Mouse (Mus musculus) kidney, adult 8-10 months (tissue): Measurements from ENCODE around the gene Crebl2.

Source experiments
- DNase-seq, 2 experiments: peaks; one replicate each; pipeline ENCODE4 v3.0.0; 2022

The Crebl2 gene

DNA sequence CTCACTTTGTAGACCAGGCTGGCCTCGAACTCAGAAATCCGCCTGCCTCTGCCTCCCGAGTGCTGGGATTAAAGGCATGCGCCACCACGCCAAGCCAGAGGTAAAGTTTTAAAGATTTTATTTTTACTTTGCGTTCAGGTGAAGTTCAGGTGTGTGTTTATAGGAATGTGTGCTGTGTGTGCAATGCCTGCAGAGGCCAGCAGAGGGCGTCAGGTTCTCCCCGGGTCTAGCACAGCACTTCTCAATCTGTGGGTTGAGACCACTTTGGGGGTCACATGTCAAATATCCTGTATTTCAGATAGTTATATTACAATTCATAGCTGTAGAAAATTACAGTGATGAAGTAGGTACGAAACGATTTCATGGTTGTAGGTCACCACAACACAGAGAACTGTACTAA, 7.1 kb upstream of the Crebl2 start:
- no peak for DNase-seq

DNA sequence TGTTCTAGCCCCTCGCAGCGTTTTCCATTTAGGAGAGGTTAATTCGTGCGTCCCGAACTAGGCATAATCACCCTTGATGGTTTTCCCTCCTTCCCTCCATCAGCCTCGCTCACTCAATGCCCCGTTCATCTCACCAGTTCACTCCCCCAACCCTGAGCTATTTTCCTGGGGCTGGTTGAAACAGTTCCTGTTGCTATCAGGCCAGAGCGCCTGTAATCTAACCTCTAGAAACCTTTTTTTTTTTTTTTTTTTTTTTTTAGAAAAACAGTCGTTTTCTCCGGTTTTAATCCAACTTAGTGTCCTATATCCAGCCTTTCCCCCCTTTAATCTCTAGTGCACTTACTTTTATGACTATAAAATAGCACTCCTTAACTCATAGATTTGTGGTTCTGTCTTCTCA, 822 bp downstream of the Crebl2 start:
- DNase-seq, result no peak

DNA sequence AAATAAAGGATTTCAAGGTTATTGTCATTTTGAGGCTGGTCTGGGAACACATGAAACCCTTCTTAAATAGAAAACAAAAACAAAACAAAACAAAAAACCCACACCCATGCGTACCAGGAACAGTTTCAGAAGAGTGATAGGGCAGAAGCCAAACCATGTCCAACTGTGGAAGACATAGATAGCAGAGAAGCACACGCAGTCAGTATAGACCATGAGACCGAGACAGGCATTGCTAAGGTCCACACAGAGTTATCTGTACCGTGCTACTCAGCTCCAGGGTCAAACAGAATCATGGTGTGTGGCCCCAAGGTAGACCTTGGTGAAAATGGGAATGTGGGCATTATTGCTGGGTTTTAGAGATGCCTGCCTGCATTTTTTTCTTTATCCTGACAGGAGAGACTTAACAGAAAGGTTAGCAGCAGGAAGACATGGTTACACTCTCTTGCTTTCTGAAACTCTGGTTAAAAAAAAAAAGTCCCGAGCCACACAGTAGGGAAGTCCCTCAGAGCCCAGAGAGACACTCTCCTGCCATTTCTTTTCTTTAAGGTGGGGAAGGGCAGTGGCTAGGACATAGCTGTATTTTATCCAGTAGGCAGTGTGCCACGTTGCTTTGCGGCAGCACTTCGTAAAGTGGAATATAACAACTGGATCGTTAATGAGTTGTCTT, 4.8 kb downstream of the Crebl2 start:
- no peak for DNase-seq

DNA sequence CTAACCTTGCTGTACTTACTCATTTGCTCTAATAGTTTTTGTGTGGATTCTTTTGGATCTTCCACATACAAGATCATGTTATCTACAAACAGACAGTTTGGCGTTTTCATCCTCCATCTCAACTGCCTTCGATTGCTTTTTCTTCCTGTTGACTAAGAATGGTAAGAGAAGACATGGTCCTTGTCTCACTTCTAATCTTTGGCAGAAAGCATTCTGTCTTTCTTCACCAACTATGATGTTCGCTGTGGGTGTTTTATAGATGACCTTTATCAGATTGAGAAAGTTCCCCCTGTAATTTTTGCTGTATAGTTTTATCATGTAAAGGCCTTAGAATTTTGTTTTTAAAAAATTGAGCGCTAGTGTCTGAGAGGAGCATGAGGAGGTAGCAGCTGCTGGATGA, 8.2 kb downstream of the Crebl2 start:
- no peak for DNase-seq

DNA sequence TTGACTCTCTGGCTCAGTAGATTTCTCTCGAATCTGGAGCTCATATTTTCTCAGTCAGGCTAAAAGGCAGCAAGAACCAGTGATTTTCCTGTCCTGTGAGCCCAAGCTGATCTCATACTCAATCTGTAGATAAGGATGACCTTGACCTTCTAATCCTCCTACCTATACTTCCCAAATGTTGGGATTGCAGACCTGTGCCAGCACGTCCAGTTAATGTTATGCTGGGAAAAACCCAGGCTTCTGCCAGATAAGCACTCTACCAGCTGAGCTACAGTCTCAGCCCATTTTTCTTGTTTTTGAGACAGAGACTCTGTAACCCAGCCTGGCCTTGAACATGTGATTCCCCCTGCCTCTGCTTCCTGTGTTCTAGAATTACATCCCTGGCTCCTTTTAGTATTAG, 10.4 kb downstream of the Crebl2 start:
- no peak for DNase-seq

DNA sequence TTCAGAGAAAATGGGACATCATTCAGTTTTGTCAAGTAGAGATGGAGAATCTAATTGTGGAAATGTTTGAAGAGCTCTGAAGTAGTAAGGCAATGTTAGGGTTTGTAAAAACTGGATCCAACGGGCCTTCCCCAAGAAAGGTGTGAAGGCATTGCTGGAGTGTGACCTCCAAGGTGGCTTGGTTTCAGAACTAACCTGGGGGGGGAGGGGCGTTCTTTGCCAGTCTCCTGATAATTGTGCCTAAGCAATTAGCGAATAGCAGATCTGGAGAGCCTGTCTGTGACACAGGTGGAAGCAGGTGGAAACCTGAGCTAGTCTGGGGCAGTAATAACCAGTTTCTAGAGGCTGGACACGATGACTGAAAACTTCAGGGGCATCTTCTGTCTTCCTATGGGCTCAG, 15.8 kb downstream of the Crebl2 start:
- DNase-seq, result no peak

DNA sequence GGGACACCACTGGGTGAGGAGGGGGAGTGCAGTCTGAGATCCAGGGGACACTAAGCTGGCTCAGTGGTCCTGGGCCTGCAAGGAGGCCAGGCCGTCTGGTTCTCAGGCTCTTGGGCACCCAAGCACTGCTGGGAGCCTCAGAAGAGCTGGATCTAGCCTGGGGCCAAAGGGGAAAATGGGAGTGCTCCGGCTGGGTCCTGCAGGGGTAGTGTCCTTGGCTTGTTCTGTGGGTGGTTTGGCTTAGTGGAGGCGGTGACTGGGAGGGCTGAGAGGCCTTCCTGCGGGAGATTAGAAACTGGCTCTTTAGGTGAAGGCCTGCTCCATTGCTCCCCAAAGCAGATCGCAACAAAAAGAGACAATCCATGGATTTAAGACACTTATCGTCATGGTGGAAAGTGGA, 16.4 kb downstream of the Crebl2 start:
- no peak for DNase-seq

DNA sequence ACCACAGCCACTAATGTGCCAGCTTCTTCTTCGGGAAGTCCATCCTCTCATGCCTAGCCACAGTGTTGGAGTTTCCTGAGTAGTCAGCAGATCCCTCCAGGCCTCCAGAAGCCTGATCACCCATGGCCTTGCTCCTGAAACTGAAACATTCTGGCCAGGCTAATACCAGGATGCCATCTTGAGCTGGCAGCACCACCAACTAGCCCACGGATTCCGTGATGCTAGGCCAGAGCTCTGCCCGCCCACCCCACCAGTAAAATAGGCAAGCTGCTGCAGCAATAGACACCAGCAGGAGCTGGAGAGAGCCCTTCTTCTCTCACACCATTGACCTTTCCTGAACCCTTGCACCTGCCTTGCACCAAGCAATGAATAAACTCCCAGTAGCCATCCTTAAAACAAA, 17.6 kb downstream of the Crebl2 start:
- DNase-seq, result no peak

DNA sequence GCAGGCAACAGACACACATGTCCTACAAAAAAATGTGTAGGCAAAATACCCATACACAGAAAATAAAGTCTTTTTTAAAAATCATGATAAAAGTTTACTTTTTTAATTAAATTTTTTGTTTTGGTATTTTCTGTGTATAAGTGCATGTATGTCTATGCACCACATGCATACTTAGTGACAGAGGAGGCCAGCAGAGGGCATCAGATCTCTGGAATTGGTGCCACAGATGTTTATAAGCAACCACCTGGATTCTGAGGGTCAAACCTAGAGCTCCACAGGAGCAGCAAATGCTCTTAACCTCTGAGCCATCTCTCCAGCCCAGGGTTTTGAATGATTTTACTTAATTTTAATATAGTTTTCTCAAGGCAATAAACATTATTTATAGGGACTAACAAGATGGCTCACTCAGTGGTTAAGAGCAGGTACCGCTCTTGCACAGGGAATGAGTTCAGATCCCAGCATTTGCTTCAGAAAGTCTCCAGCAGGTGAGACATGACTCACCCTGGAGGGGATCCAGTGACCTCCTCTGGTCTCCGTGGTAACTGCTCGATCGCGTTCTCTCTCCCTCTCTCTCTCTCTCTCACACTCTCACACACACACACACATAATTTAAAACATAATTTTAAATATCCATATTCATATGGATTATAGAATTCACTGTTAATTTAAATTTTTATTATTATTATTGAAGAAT, 18.4 kb downstream of the Crebl2 start:
- DNase-seq, result peak in 1 of 2 experiments; percentile 68

DNA sequence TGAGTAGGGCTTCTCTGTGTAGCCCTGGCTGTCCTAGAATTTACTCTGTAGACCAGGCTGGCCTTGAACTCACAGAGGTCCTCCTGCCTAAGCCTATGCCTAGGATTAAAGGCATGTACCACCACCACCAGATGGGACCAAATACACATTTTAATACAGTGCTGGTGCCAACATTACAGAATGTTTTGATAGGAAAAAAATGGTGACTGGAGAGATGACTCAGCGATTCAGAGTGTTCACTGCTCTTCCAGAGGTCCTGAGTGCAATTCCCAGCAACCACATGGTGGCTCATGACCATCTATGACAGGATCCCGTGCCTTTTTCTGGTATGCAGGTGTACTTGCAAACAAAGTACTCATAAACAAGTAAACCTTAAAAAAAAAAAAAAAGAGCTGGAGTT, 19.5 kb downstream of the Crebl2 start:
- no peak for DNase-seq

DNA sequence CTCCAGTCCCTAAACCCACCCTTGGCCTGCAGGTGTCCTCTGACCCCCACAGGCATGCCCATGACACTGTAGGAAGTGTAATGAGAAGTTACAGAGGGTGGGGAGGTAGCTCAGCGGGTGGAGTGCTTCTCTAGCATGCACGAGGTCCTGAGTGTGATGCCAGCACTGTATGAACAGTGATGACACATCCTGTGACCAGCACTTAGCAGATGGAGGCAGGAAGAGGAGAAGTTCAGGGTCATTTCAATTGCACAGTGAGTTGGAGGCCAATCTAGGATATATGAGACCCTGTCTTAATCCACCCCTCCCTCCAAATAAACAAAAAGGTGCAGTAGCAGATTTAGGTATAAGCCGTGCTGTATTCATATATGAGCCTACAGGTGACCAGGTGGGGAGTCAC, 20.0 kb downstream of the Crebl2 start:
- no peak for DNase-seq

DNA sequence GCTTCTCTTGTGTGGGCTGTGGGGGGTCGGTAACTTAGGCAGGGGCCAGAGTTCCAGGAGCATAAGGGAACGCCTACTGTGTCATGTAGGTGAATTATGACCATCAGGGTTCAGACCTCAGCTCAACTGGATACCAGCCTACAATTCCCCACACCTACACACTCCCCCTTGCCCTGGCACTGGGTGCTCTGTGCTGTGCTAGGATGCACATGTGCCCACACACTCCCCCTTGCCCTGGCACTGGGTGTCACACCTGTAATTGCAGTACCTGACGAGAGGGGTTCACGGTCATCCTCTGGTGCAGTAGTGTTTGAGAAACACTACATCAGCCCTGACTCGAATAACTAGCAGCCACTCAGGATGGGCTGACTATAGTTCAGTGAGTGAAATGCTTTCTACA, 24.8 kb downstream of the Crebl2 start:
- no peak for DNase-seq

DNA sequence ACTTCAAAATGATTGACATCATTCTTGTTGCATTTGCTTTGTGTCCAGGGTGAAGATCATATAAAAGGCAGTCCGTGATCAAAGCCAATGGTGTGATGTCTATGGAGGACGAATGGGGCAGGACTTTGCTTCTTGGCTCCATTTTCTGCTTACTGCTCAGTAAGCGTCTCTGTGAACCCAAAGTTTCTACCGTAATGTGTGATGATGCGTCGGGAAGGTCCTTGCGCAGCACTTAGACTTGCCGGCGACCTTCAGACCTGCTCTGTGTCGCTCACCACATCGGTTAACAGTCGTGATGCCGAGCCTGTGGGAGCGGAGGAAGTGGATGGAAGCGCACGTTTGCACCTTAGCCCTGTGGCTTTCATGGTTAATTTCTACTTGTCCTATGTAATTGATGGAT, 26.0 kb downstream of the Crebl2 start:
- peak; percentile 47 to 58 for DNase-seq

DNA sequence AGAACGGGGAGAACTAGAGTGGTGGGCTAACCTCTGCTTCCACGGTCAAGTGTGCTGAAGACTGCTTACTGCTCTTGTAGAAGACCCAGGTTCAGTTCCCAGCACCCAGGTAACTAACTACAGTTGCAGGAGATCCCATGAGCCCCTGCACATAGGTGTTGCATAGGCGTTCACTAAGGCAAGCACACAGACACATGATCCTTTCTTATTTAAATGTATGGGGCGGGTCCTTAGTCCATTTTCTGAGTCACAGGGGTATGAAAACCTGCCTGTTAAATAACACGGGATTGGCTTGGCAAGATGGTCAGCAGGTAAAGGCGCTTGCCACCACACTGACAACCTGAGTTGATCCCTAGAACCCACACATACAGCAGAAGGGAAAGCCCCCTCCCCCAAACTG, 29.1 kb downstream of the Crebl2 start:
- DNase-seq, result no peak

DNA sequence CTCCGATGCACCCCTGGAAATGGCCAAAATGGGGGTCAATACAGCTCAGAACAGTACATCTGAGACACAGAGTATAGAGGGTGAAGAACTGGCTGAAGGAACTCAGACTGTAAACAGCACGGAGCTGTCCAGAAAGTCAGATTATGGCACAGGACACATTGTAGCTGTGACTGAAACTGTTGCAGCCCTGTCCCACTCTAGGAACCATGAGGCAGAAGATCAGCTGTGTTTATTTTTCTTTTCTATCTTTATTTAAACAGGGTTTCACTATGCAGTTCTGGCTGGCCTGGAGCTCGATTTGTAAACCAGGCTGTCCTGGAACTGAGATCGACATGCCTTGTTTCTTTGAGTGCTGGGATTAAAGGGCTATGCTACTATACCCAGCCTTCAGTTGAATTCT, 30.3 kb downstream of the Crebl2 start:
- no peak for DNase-seq

DNA sequence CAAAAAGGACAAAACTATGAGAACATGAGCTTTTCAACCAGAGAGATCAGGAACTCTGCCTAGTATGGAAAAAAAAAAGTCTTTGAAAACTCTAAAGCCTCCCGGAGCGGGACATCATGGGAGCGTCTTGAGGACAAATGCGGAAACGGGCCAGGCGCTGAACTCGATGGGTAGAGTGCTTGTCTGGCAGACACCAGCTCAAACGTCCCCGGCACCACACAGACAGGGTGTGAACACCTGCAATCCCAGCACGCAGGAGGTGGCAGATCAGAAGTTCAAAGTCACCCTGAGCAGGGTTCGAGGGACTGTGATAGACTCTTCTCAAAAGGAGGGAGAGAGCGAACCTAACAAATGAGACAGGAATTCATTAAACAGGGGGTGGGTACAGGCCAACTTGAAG, 31.4 kb downstream of the Crebl2 start:
- DNase-seq, result no peak

DNA sequence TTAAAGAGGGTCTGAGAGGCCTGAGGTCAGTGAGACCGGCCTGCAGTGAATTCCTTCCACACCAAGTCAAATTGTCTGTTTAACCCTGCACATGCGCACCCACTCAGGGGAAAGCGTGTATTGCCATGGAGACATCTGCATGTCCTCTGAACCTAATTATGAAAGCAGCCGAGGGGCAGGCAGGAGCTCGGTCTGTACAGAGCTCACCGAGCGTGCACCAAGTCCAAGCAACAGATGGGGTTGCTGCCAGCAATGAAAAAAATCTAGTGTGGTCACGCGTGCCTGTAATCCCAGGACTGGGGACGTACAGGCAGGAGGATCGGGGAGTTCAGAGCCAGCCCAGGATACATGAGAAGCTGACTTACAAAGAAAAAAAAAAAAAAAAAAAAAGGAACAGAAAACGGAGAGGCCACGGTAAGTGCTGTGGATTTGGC, 32.7 kb downstream of the Crebl2 start:
- DNase-seq, result peak; percentile 71 to 83

DNA sequence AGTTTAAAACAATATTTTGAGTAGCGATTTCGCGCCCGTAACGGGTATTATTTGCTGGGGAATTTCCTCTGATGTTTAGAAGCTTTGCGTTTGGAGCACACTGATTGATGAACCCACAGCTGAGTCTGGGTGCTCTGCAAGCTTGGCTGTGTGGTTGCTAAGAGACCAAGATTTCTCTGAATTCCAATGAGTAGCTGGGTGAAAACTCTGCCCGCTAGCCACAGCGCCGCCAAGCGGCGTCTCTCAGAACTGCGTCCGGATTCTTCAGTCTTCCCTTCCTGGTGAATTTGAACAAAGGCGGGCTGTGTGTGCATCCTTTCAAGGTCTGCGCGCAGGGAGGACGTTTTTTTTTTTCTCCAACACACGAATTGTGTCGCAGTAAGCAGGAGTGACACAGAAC, 33.2 kb downstream of the Crebl2 start:
- DNase-seq, result peak; percentile 91 to 97

DNA sequence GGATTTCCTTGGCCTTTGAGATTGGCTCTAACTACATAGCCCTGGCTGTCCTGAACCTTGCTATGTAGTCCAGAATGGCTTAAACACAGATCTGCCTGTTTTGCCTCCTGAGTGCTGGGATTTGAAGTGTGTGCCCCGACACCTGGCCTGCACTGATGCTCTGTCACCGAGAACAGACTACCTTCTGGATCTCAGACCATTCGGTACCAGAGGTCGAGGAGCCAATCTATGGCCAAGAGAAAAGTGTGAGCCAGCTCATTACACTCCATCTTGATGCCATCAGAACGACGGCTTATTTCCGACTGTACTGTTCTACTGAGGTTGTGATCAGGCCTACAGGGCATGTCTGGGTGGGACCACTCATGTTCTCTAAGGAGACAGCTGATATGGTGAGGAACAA, 36.2 kb downstream of the Crebl2 start:
- no peak for DNase-seq

DNA sequence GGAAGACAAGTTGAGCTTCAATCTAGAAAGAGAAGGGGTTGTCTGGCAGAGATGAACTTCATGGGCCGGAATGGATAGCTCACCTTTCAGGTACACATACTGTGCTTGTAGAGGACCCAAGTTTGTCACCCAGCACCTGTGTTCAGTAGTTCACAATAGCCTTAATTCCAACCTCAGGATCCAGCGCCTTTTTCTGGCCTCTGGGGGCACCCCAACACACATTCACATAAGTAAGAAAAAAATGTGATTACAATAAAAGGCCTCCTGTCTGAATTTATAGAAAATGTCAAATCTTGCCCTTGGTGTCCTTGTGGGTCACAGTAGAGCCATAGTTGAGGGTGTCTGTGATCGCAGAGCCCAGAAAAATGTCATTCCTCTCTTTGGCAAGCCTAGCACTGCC, 37.4 kb downstream of the Crebl2 start:
- DNase-seq, result no peak

DNA sequence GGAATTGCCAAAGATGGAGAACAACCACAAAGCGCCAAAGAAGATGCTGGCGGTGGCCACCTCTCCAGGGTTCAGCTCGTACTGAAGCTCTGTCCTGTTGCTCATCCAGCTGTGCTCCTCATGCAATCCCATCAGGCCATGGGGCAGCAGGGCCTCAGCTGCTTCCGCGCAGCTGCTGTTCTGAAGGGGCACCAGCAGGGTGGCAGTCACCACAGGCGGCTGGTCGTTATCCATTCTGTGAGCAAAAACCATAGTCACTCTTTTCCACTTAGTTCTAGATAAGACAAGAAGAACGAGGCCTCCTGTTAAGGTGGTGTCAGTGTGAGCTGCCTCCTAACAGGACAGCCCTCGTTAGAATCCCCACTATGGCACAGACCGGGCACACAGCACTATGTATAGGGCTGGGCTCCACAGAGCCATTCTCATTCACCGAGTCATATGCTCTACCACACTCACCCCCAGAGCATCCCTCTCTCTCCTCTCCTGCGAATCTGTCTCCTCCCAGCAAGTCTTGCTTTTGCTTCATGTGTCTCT, 40.3 kb downstream of the Crebl2 start:
- DNase-seq, result no peak

DNA sequence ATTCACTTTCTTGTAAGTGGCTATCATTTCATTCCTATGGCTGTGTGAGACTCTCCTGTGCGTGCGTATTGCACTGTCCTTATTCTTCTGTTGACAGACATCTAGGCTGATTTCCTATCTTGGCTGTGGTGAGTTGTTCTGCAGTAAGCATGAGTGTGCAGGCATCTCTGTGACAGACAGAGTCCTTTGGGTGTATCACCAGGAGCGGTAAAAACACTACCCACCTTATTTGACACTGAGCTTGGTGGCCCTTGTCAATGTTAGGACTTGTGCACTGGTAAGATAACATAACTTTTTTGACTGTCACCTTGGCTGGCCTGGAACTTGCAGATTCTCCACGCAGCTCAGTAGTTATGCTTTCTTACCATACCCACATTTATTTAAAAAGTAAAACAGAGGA, 40.9 kb downstream of the Crebl2 start:
- DNase-seq, result no peak

DNA sequence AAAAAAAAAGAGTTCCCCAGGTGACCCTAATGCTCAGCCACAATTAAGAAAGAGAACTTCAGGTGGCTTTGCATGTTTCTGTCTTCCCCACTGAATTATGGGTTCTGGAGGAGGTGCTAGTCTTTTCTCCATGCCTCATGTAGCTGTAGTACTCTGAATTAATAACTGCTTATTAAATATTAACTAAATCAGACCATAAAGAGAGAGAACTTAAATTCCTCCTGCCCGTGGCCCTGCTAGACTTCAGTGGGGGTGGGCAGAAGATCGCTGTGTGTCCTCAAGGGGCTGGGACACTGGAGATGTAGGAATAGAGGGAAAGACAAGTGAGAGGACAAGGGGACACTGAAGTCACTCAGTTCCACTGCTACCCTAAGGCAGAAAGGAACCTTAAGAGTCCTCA, 42.3 kb downstream of the Crebl2 start:
- peak; percentile 27 to 40 for DNase-seq

DNA sequence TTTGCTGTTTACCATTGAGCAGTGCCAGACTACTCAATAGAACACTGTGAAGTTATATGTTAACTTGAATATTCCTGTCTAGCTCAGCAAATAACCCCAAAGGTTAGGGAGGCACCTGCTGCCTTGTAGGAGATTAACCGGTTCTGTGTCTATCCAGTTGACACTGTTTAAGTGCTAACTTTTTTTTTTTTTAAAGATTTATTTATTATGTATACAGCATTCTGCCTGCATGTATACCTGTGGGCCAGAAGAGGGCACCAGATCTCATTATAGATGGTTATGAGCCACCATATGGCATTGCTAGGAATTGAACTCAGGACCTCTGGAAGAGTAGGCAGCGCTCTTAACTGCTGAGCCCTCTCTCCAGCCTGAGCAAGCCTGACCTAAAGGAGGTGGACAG, 43.1 kb downstream of the Crebl2 start:
- peak in 1 of 2 experiments; percentile 72 for DNase-seq

DNA sequence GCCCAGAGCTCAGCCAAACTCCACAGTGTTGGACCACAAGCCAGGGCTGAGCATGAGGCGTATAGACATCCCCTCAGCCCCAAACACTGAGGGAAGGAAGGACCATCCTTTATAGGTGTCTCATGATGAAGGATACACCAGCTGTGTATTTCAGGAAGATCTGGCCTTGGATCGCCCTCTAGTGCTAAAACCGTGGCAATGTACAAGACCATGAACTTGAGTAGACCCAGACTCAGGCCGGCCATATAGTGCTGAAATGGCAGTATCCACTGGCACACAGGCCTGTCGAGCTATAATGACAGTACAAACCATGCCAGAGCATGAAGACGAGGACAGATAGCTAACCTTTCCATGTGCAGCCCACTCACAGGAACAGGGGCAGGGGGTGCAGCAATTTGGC, 46.8 kb downstream of the Crebl2 start:
- peak in 1 of 2 experiments; percentile 59 for DNase-seq
